7 mouse cellular contexts compared by ENCODE assay signal in genomic region chr15:79683707-79684465, GRCm38 (mm10). TPM values are rescaled to one million over a fixed set of nuclear protein-coding genes. Genes with fewer than 3 reads are reported as not detected.
DNase-seq lines count a peak whose midpoint lies in the region; ATAC-seq and TF ChIP-seq lines count a peak whose summit lies in the region.

No protein-coding gene starts in this region.

- H3K4me1 ChIP-seq in lung, embryonic 15.5 days, result peaks cover 48% of the 10 kb centered on the region
- peaks cover 26% of the 10 kb centered on the region for H3K4me1 ChIP-seq in lung, adult 2 months (ENCODE audit: control insufficient read depth, insufficient read depth, low read length)
- peaks cover 36% of the 10 kb centered on the region for H3K4me1 ChIP-seq in brown adipose tissue, adult 24 weeks (ENCODE audit: control insufficient read depth, insufficient read depth, insufficient read length, low read length)
- peaks cover 64% of the 10 kb centered on the region for H3K4me1 ChIP-seq in hindbrain, embryonic 13.5 days (replicated peaks)
- peaks cover 60% of the 10 kb centered on the region for H3K4me1 ChIP-seq in midbrain, embryonic 15.5 days

- 0 out of 2 replicates have a peak overlapping the region, but pooled peaks have one; percentile 2 for H3K9ac ChIP-seq in lung, embryonic 15.5 days
- H3K9ac ChIP-seq in hindbrain, embryonic 13.5 days, result peak overlapping the region; percentile 96
- peak overlapping the region; percentile 25; the same call in 1 of the 2 replicates for H3K9ac ChIP-seq in midbrain, embryonic 15.5 days

- 62% methylated on average over 19 of the region's 19 CpGs for WGBS in lung, embryonic 15.5 days
- 54% methylated on average over 19 of the region's 19 CpGs for WGBS in lung, adult 2 months
- WGBS in hindbrain, embryonic 13.5 days, result 79% methylated on average over 19 of the region's 19 CpGs
- 79% methylated on average over 19 of the region's 19 CpGs for WGBS in midbrain, embryonic 15.5 days

- intact Hi-C loops in gastrocnemius, postnatal 14 days (cut with DNase I; ENCODE audit: low total_unique reads), result no loop called here

- H3K27me3 ChIP-seq in lung, embryonic 15.5 days, result no peaks in the 10 kb centered on the region
- H3K27me3 ChIP-seq in hindbrain, embryonic 13.5 days, result no peaks in the 10 kb centered on the region
- H3K27me3 ChIP-seq in midbrain, embryonic 15.5 days (replicated peaks), result no peaks in the 10 kb centered on the region

- no peak for TF ChIP-seq POLR2A in lung, adult 2 months (IDR thresholded peaks at IDR 0.05; ENCODE audit: borderline replicate concordance, extremely low read depth, low read depth, low read length)

- no peak for TF ChIP-seq CTCF in lung, adult 2 months (IDR thresholded peaks at IDR 0.05; ENCODE audit: insufficient read depth, low read length)

- no peak overlapping the region for H3K27ac ChIP-seq in lung, embryonic 15.5 days
- peak overlapping the region; percentile 2; the same call in 1 of the 2 replicates for H3K27ac ChIP-seq in brown adipose tissue, adult 24 weeks (replicated peaks; ENCODE audit: low read depth, low read length)
- H3K27ac ChIP-seq in hindbrain, embryonic 13.5 days, result no peak overlapping the region
- no peak overlapping the region for H3K27ac ChIP-seq in midbrain, embryonic 15.5 days

- H3K4me3 ChIP-seq in lung, embryonic 15.5 days, result no peak overlapping the region
- no peak overlapping the region for H3K4me3 ChIP-seq in lung, adult 2 months (replicated peaks; ENCODE audit: extremely low read depth, low read depth, low read length)
- peak overlapping the region; percentile 91 for H3K4me3 ChIP-seq in brown adipose tissue, adult 24 weeks (ENCODE audit: insufficient read depth, low read depth, low read length)
- H3K4me3 ChIP-seq in hindbrain, embryonic 13.5 days, result peak overlapping the region; percentile 92
- peak overlapping the region; percentile 81 for H3K4me3 ChIP-seq in midbrain, embryonic 15.5 days

- peak overlapping the region; percentile 81 for H3K4me2 ChIP-seq in lung, embryonic 15.5 days
- peak overlapping the region; percentile 82 for H3K4me2 ChIP-seq in hindbrain, embryonic 13.5 days
- peak overlapping the region; percentile 83 for H3K4me2 ChIP-seq in midbrain, embryonic 15.5 days

- no peak for ATAC-seq in lung, embryonic 15.5 days (ENCODE audit: borderline replicate concordance, extremely low read depth, low FRiP score, low TSS enrichment)
- ATAC-seq in hindbrain, embryonic 13.5 days (ENCODE audit: low FRiP score), result no peak
- ATAC-seq in midbrain, embryonic 15.5 days (replicated peaks), result no peak

- DNase-seq in lung, adult 2 months, result no peak
- DNase-seq in thymus, postnatal 36 days, result no peak
- no peak for DNase-seq in gastrocnemius, postnatal 14 days

- H3K36me3 ChIP-seq in lung, embryonic 15.5 days, result no peaks in the 10 kb centered on the region
- no peaks in the 10 kb centered on the region for H3K36me3 ChIP-seq in hindbrain, embryonic 13.5 days
- H3K36me3 ChIP-seq in midbrain, embryonic 15.5 days (replicated peaks), result peaks cover 2% of the 10 kb centered on the region; the same call in 1 of the 2 replicates

- H3K9me3 ChIP-seq in lung, embryonic 15.5 days, result no peaks in the 10 kb centered on the region
- no peaks in the 10 kb centered on the region for H3K9me3 ChIP-seq in hindbrain, embryonic 13.5 days
- no peaks in the 10 kb centered on the region for H3K9me3 ChIP-seq in midbrain, embryonic 15.5 days

RNA-seq across cellular contexts. Expression of gene Josd1, which starts 3.8 kb away (rescaled TPM):
- 21.1 and 21.2 TPM in 2 replicates for polyA plus RNA-seq in lung, embryonic 15.5 days (2015; fragmentation: Nextera tagmentation; extraction: Ambion mirVana)
- 16.3 and 22.2 TPM in 2 replicates for polyA plus RNA-seq in lung, adult 2 months (2012; rRNA removed)
- polyA plus RNA-seq in brown adipose tissue, adult 24 weeks (2012; ENCODE audit: insufficient read depth, insufficient read length, missing spikeins), result 25.5 and 29.5 TPM in 2 replicates
- 19.1 and 20.2 TPM in 2 replicates for polyA plus RNA-seq in hindbrain, embryonic 13.5 days (2015; fragmentation: Nextera tagmentation; extraction: Ambion mirVana)
- 22.8 and 24.0 TPM in 2 replicates for polyA plus RNA-seq in midbrain, embryonic 15.5 days (2015; fragmentation: Nextera tagmentation; extraction: Ambion mirVana)
- total RNA-seq in gastrocnemius, postnatal 14 days (2021), result 10 to 100 TPM in 1 of 2 experiments, 1 to 10 TPM in 1; 9.8 to 11.1 TPM

RNA-seq across cellular contexts. Expression of gene Gtpbp1, which starts 6.8 kb away (rescaled TPM):
- polyA plus RNA-seq in lung, embryonic 15.5 days (2015; fragmentation: Nextera tagmentation; extraction: Ambion mirVana), result 34.4 and 35.1 TPM in 2 replicates
- polyA plus RNA-seq in lung, adult 2 months (2012; rRNA removed), result 33.4 and 37.3 TPM in 2 replicates
- polyA plus RNA-seq in brown adipose tissue, adult 24 weeks (2012; ENCODE audit: insufficient read depth, insufficient read length, missing spikeins), result 15.3 and 15.4 TPM in 2 replicates
- 44.8 and 45.2 TPM in 2 replicates for polyA plus RNA-seq in hindbrain, embryonic 13.5 days (2015; fragmentation: Nextera tagmentation; extraction: Ambion mirVana)
- polyA plus RNA-seq in midbrain, embryonic 15.5 days (2015; fragmentation: Nextera tagmentation; extraction: Ambion mirVana), result 53.7 and 57.4 TPM in 2 replicates
- 10 to 100 TPM; 17.7 to 18.0 TPM for total RNA-seq in gastrocnemius, postnatal 14 days (2021)

RNA-seq across cellular contexts. Expression of gene Tomm22, which starts 13.2 kb away (rescaled TPM):
- polyA plus RNA-seq in lung, embryonic 15.5 days (2015; fragmentation: Nextera tagmentation; extraction: Ambion mirVana), result 235 and 247 TPM in 2 replicates
- polyA plus RNA-seq in lung, adult 2 months (2012; rRNA removed), result 21.3 and 31.9 TPM in 2 replicates
- 185 and 193 TPM in 2 replicates for polyA plus RNA-seq in brown adipose tissue, adult 24 weeks (2012; ENCODE audit: insufficient read depth, insufficient read length, missing spikeins)
- polyA plus RNA-seq in hindbrain, embryonic 13.5 days (2015; fragmentation: Nextera tagmentation; extraction: Ambion mirVana), result 246 and 253 TPM in 2 replicates
- polyA plus RNA-seq in midbrain, embryonic 15.5 days (2015; fragmentation: Nextera tagmentation; extraction: Ambion mirVana), result 222 and 226 TPM in 2 replicates
- 10 to 100 TPM; 78.3 to 80.4 TPM for total RNA-seq in gastrocnemius, postnatal 14 days (2021)

RNA-seq across cellular contexts. Expression of gene Cby1, which starts 24.9 kb away (rescaled TPM):
- polyA plus RNA-seq in lung, embryonic 15.5 days (2015; fragmentation: Nextera tagmentation; extraction: Ambion mirVana), result 63.9 and 65.6 TPM in 2 replicates
- polyA plus RNA-seq in lung, adult 2 months (2012; rRNA removed), result 10.2 and 18.2 TPM in 2 replicates
- polyA plus RNA-seq in brown adipose tissue, adult 24 weeks (2012; ENCODE audit: insufficient read depth, insufficient read length, missing spikeins), result 13.9 and 16.3 TPM in 2 replicates
- polyA plus RNA-seq in hindbrain, embryonic 13.5 days (2015; fragmentation: Nextera tagmentation; extraction: Ambion mirVana), result 84.2 and 85.8 TPM in 2 replicates
- polyA plus RNA-seq in midbrain, embryonic 15.5 days (2015; fragmentation: Nextera tagmentation; extraction: Ambion mirVana), result 92.1 and 99.6 TPM in 2 replicates
- 10 to 100 TPM; 17.2 to 18.0 TPM for total RNA-seq in gastrocnemius, postnatal 14 days (2021)

RNA-seq across cellular contexts. Expression of gene Fam227a, which starts 25.1 kb away (rescaled TPM):
- 1.6 TPM in 2 replicates for polyA plus RNA-seq in lung, embryonic 15.5 days (2015; fragmentation: Nextera tagmentation; extraction: Ambion mirVana)
- 2.1 and 4.2 TPM in 2 replicates for polyA plus RNA-seq in lung, adult 2 months (2012; rRNA removed)
- 0.32 and 0.58 TPM in 2 replicates for polyA plus RNA-seq in brown adipose tissue, adult 24 weeks (2012; ENCODE audit: insufficient read depth, insufficient read length, missing spikeins)
- polyA plus RNA-seq in hindbrain, embryonic 13.5 days (2015; fragmentation: Nextera tagmentation; extraction: Ambion mirVana), result 5.4 and 5.6 TPM in 2 replicates
- polyA plus RNA-seq in midbrain, embryonic 15.5 days (2015; fragmentation: Nextera tagmentation; extraction: Ambion mirVana), result 5.1 and 6.6 TPM in 2 replicates
- 1 to 10 TPM in 1 of 2 experiments, under 1 TPM in 1; 0.53 to 1.4 TPM for total RNA-seq in gastrocnemius, postnatal 14 days (2021)

Comparison
In these comparisons a context has a peak if more than half of its experiments do, and no peak if none do; other contexts are left out.
1. H3K4me3 ChIP-seq: peak in brown adipose tissue, adult 24 weeks (single experiment), hindbrain, embryonic 13.5 days (single experiment) and midbrain, embryonic 15.5 days (single experiment); none in lung, embryonic 15.5 days (single experiment) and lung, adult 2 months (single experiment).
2. H3K9ac ChIP-seq: peak in every context shown above with its lines; median percentile 96 in hindbrain, embryonic 13.5 days; 25 in midbrain, embryonic 15.5 days; 2 in lung, embryonic 15.5 days.
3. Peak in every context shown above with its lines, with median percentiles within 50 percentile points of each other: H3K4me2 ChIP-seq.